Mouse (Mus musculus) urinary bladder, postnatal 14 days (tissue): ENCODE measurements around the gene Spice1.
A peak's percentile ranks its signal among the peaks of the same experiment; 100 is the strongest.

Source experiments
- DNase-seq: peaks from one replicate; pipeline ENCODE4 v3.0.0; 2021; ENCODE audit warnings: low spot score

The Spice1 gene

GRCm38 (mm10) chr16:44375459-44375858, 28.5 kb downstream of the Spice1 start:
- DNase-seq = no peak

- DNase-seq = no peak
These were observed 33.1 kb downstream of the Spice1 start for GRCm38 (mm10) chr16:44380006-44380405.

GRCm38 (mm10) chr16:44381578-44381977, 34.7 kb downstream of the Spice1 start:
- no peak for DNase-seq

- no peak for DNase-seq
These were observed 36.6 kb downstream of the Spice1 start for GRCm38 (mm10) chr16:44383549-44383948.

- no peak for DNase-seq
These were observed 37.3 kb downstream of the Spice1 start for GRCm38 (mm10) chr16:44384251-44384650.

- peak; percentile 61 for DNase-seq
These were observed 45.1 kb downstream of the Spice1 start for GRCm38 (mm10) chr16:44391877-44392548.

- DNase-seq = peak; percentile 54
These were observed 47.8 kb downstream of the Spice1 start, which contains the start of gene Cfap44 for GRCm38 (mm10) chr16:44394577-44395243. Gene Cfap44, plus strand, starts transcription at chr16:44394796.

GRCm38 (mm10) chr16:44404933-44405332, 58.0 kb downstream of the Spice1 start:
- no peak for DNase-seq

- DNase-seq = no peak
These were observed 60.3 kb downstream of the Spice1 start for GRCm38 (mm10) chr16:44407211-44407610.

GRCm38 (mm10) chr16:44408290-44408689, 61.4 kb downstream of the Spice1 start:
- no peak for DNase-seq

- DNase-seq = no peak
These were observed 63.3 kb downstream of the Spice1 start for GRCm38 (mm10) chr16:44410176-44410575.

- no peak for DNase-seq
These were observed 70.7 kb downstream of the Spice1 start for GRCm38 (mm10) chr16:44417596-44417995.

GRCm38 (mm10) chr16:44421735-44422134, 74.8 kb downstream of the Spice1 start:
- no peak for DNase-seq

GRCm38 (mm10) chr16:44423499-44423898, 76.6 kb downstream of the Spice1 start:
- DNase-seq = no peak

- DNase-seq = no peak
These were observed 81.5 kb downstream of the Spice1 start for GRCm38 (mm10) chr16:44428456-44428855.

GRCm38 (mm10) chr16:44430021-44430420, 83.1 kb downstream of the Spice1 start:
- no peak for DNase-seq

GRCm38 (mm10) chr16:44434931-44435330, 88.0 kb downstream of the Spice1 start:
- no peak for DNase-seq

- DNase-seq = no peak
These were observed 88.6 kb downstream of the Spice1 start for GRCm38 (mm10) chr16:44435481-44435880.
